Mouse (Mus musculus): ENCODE data around the gene Olfr1381. TPM values are rescaled to one million over a fixed set of nuclear protein-coding genes. Genes with fewer than 3 reads are reported as not detected.
"Not testable (repeated sequence)": the region's sequence is repeated elsewhere in the genome, so short reads cannot be mapped to it uniquely, and the experiment has no call there.

Olfr1381 gene
- polyA plus RNA-seq (2015; fragmentation: Nextera tagmentation; extraction: Ambion mirVana), result not detected in 2 replicates

DNA sequence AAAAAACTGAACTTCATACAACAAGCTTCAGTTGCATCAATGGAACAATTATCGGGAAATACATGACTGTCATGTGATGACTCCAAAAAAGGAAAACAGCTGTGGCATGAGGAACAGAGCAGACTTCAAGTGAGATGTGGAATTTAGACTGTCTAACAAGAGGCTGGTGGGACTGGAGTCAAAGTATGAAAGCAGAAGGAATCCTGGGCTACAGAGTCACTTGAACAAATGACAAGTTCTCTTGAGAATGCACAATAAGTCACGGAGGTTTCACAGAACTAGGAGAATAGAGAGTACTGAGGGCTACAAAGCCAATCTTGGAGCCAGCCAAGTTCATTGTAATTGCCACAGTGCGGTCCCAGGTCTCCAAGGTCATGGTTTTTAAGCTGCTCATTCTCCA lies at the start of gene Olfr1381:
Gene Olfr1381, plus strand, starts transcription at position 301 of the 400 bp plus-strand sequence.
- not testable (repeated sequence) for H3K36me3 ChIP-seq; H3K4me1 ChIP-seq; H3K9ac ChIP-seq; ATAC-seq (ENCODE audit: insufficient number of reproducible peaks, insufficient read depth, low FRiP score, low TSS enrichment, low read depth); H3K27ac ChIP-seq; H3K27me3 ChIP-seq; H3K4me3 ChIP-seq; H3K4me2 ChIP-seq; H3K9me3 ChIP-seq
- WGBS, result 66% methylated on average over 3 of the region's 3 CpGs

DNA sequence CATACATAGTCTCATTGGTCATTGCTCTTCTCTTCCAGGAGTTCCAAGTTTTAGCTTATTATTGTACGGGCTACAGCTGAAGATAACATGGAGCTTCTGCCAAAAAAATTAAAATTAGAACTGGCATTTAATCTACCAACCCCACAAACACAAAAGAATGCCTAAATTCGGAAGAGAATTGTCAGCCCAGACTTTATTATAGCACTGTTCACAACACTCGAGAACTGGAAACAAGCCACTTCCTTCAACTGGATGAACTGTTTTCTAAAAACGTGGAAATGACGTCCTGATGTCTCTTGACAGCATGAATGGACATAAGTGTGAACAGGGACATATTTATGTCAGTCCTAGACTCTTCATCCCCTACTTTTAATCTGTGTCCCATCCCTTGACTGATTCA lies 25.2 kb upstream of the Olfr1381 start:
- Histone ChIP-seq H3K4me2 (no peak overlapping the region), H3K36me3 (no peaks in the 10 kb centered on the region), H3K9me3 (no peaks in the 10 kb centered on the region), H3K27ac (no peak overlapping the region), H3K27me3 (no peaks in the 10 kb centered on the region), H3K4me1 (no peaks in the 10 kb centered on the region), H3K9ac (no peak overlapping the region), H3K4me3 (no peak overlapping the region)
- WGBS, result 70% methylated on average over 5 of the region's 5 CpGs
- ATAC-seq (ENCODE audit: insufficient number of reproducible peaks, insufficient read depth, low FRiP score, low TSS enrichment, low read depth), result no peak

- Histone ChIP-seq H3K4me3 (no peak within 1 kb of the TSS), H3K4me2 (no peak within 1 kb of the TSS), H3K27me3 (no peaks in the 10 kb centered on the region), H3K27ac (no peak within 1 kb of the TSS), H3K9me3 (no peaks in the 10 kb centered on the region), H3K9ac (no peak within 1 kb of the TSS), H3K4me1 (no peaks in the 10 kb centered on the region), H3K36me3 (no peaks in the 10 kb centered on the region)
- no peak for ATAC-seq (ENCODE audit: insufficient number of reproducible peaks, insufficient read depth, low FRiP score, low TSS enrichment, low read depth)
Measured at GRCm38 (mm10) chr11:49519348-49519747, 23.9 kb upstream of the Olfr1381 start, which contains the start of gene Olfr1383. TSS of gene Olfr1383 (plus strand) at chr11:49519648.

GRCm38 (mm10) chr11:49527947-49528346 lies 15.3 kb upstream of the Olfr1381 start, which contains the start of gene Olfr1382:
TSS of gene Olfr1382 (plus strand) at chr11:49528247.
- H3K27me3 ChIP-seq, result no peaks in the 10 kb centered on the region
- no peak within 1 kb of the TSS for H3K27ac ChIP-seq
- H3K4me3 ChIP-seq, result no peak within 1 kb of the TSS
- no peaks in the 10 kb centered on the region for H3K36me3 ChIP-seq
- no peak within 1 kb of the TSS for H3K9ac ChIP-seq
- ATAC-seq (ENCODE audit: insufficient number of reproducible peaks, insufficient read depth, low FRiP score, low TSS enrichment, low read depth), result no peak
- WGBS, result 82% methylated on average over 3 of the region's 3 CpGs
- H3K4me1 ChIP-seq, result no peaks in the 10 kb centered on the region
- H3K4me2 ChIP-seq, result no peak within 1 kb of the TSS
- H3K9me3 ChIP-seq, result no peaks in the 10 kb centered on the region

DNA sequence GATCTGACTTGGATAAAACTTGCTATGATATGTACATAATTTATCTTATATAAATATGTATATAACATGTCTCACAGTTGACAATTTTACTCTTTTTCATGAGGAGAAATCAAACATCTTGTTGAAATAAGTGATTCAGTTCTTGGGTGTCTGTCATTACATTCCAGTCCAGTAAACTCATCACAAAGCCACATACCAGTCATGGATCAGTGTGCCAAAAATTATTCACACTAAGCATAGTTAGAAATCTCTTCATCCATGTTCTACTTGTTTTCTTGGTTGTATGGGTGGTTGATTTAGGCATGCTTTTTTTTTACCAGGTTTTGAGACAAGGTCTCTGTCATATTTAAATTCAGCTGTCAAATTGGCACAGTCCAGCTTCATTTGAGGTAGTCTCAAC lies 10.5 kb upstream of the Olfr1381 start:
- ATAC-seq (ENCODE audit: insufficient number of reproducible peaks, insufficient read depth, low FRiP score, low TSS enrichment, low read depth), result no peak

DNA sequence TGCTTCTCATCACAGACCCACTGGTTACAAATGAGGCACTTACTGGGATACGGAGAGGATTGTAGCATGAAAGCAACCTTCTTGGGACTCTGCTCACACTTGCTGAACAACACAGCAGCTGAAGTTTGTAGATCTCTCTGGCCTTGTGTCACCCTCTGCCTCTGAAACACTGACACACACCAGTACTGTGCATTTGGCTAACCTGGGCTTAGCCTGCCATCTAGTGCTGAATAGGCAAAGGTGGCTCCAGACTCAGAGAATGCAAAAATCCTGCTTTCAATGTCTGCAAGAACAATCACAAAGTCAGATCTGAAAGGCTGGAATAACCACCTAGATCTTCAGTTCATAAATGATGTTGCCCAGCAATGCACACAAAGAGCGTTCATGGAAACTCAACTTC lies 6.6 kb upstream of the Olfr1381 start:
- not testable (repeated sequence) for H3K36me3 ChIP-seq; H3K4me1 ChIP-seq; H3K27me3 ChIP-seq; H3K27ac ChIP-seq; H3K4me2 ChIP-seq; H3K9me3 ChIP-seq; ATAC-seq (ENCODE audit: insufficient number of reproducible peaks, insufficient read depth, low FRiP score, low TSS enrichment, low read depth); H3K9ac ChIP-seq; H3K4me3 ChIP-seq
- whole genome bisulfite sequencing, result 86% methylated on average over 2 of the region's 2 CpGs

More for the DNA sequence above, 10.5 kb upstream of the Olfr1381 start:
- H3K4me3 ChIP-seq, result no peak overlapping the region
- H3K4me2 ChIP-seq, result no peak overlapping the region
- no peaks in the 10 kb centered on the region for H3K36me3 ChIP-seq
- no peak overlapping the region for H3K9ac ChIP-seq
- no peaks in the 10 kb centered on the region for H3K9me3 ChIP-seq
- no peaks in the 10 kb centered on the region for H3K4me1 ChIP-seq
- H3K27me3 ChIP-seq, result no peaks in the 10 kb centered on the region
- no peak overlapping the region for H3K27ac ChIP-seq

DNA sequence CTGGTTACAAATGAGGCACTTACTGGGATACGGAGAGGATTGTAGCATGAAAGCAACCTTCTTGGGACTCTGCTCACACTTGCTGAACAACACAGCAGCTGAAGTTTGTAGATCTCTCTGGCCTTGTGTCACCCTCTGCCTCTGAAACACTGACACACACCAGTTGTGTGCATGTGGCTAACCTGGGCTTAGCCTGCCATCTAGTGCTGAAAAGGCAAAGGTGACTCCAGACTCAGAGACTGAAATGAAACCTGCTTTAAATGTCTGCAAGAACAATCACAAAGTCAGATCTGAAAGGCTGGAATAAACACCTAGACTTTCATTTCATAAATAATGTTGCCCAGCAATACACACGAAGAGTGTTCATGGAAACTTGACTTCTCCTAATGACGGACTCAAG lies 10.8 kb downstream of the Olfr1381 start:
- not testable (repeated sequence) for H3K27me3 ChIP-seq; H3K4me1 ChIP-seq; H3K36me3 ChIP-seq; H3K9me3 ChIP-seq; H3K9ac ChIP-seq; H3K4me3 ChIP-seq; ATAC-seq (ENCODE audit: insufficient number of reproducible peaks, insufficient read depth, low FRiP score, low TSS enrichment, low read depth); H3K27ac ChIP-seq; H3K4me2 ChIP-seq
- 78% methylated on average over 3 of the region's 3 CpGs for WGBS

- not testable (repeated sequence) for H3K4me2 ChIP-seq; H3K9me3 ChIP-seq; H3K9ac ChIP-seq; H3K27ac ChIP-seq; H3K27me3 ChIP-seq; H3K4me3 ChIP-seq; H3K4me1 ChIP-seq; ATAC-seq (ENCODE audit: insufficient number of reproducible peaks, insufficient read depth, low FRiP score, low TSS enrichment, low read depth); H3K36me3 ChIP-seq
- 67% methylated on average over 5 of the region's 5 CpGs for WGBS
Measured at GRCm38 (mm10) chr11:49556578-49556977, 13.3 kb downstream of the Olfr1381 start, which contains the start of gene Olfr1380. TSS of gene Olfr1380 (plus strand) at chr11:49556878.

- not testable (repeated sequence) for H3K27ac ChIP-seq; H3K4me3 ChIP-seq; H3K27me3 ChIP-seq; H3K36me3 ChIP-seq; H3K9me3 ChIP-seq; ATAC-seq (ENCODE audit: insufficient number of reproducible peaks, insufficient read depth, low FRiP score, low TSS enrichment, low read depth); H3K9ac ChIP-seq; H3K4me1 ChIP-seq; H3K4me2 ChIP-seq
- 35% methylated on average over 2 of the region's 2 CpGs for WGBS
Measured at GRCm38 (mm10) chr11:49575054-49575453, 31.8 kb downstream of the Olfr1381 start.

- ATAC-seq (ENCODE audit: insufficient number of reproducible peaks, insufficient read depth, low FRiP score, low TSS enrichment, low read depth); H3K27ac ChIP-seq; H3K9me3 ChIP-seq; H3K4me2 ChIP-seq; H3K36me3 ChIP-seq; H3K9ac ChIP-seq; H3K4me3 ChIP-seq; H3K27me3 ChIP-seq; H3K4me1 ChIP-seq: not testable (repeated sequence)
- WGBS, result 85% methylated on average over 8 of the region's 8 CpGs
Measured at GRCm38 (mm10) chr11:49580452-49580851, 37.2 kb downstream of the Olfr1381 start.

DNA sequence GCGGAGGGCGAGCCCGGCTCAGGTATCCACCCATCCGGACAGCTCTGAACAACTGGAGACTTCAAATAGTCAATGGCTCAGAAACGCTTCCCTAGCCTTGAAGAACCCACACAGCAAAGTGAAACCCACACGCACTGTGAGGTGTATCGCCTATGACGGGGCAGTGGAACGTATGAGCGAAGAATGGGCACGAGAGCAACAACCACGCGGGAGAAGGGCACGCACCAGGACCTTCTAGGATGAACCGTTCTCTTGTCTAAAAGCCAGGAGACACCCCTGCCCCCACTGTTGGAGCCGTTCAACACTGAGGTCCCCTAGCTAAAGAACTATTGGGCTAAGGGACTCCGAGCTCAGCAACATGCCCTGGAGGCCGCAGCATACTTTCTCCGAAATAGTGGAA lies 47.0 kb downstream of the Olfr1381 start:
- ATAC-seq (ENCODE audit: insufficient number of reproducible peaks, insufficient read depth, low FRiP score, low TSS enrichment, low read depth), result no peak
- Histone ChIP-seq H3K36me3 (no peaks in the 10 kb centered on the region), H3K27me3 (no peaks in the 10 kb centered on the region), H3K9ac (no peak overlapping the region), H3K4me2 (no peak overlapping the region), H3K4me3 (no peak overlapping the region), H3K9me3 (no peaks in the 10 kb centered on the region), H3K27ac (no peak overlapping the region), H3K4me1 (no peaks in the 10 kb centered on the region)
- 92% methylated on average over 19 of the region's 19 CpGs for WGBS

- not testable (repeated sequence) for H3K36me3 ChIP-seq; ATAC-seq (ENCODE audit: insufficient number of reproducible peaks, insufficient read depth, low FRiP score, low TSS enrichment, low read depth); H3K27ac ChIP-seq; H3K4me2 ChIP-seq; H3K9ac ChIP-seq; H3K9me3 ChIP-seq; H3K27me3 ChIP-seq; H3K4me3 ChIP-seq; H3K4me1 ChIP-seq
- WGBS, result 70% methylated on average over 2 of the region's 2 CpGs
Measured at GRCm38 (mm10) chr11:49597149-49597548, 53.9 kb downstream of the Olfr1381 start.

Data from embryonic facial prominence, embryonic 13.5 days (tissue).